Mouse (Mus musculus) stomach, postnatal 0 days (tissue): ENCODE results near the gene Csdc2.

Experiments used
- CTCF ChIP-seq: IDR thresholded peaks from 2 replicates; pipeline ENCODE4 v1.5.1; 2016; ENCODE audit warnings: antibody characterized with exemption, low read depth, mild to moderate bottlenecking, moderate library complexity
- EP300 ChIP-seq: optimal IDR thresholded peaks from 2 replicates; pipeline ENCODE3; 2016; ENCODE audit warnings: antibody characterized with exemption

DNA sequence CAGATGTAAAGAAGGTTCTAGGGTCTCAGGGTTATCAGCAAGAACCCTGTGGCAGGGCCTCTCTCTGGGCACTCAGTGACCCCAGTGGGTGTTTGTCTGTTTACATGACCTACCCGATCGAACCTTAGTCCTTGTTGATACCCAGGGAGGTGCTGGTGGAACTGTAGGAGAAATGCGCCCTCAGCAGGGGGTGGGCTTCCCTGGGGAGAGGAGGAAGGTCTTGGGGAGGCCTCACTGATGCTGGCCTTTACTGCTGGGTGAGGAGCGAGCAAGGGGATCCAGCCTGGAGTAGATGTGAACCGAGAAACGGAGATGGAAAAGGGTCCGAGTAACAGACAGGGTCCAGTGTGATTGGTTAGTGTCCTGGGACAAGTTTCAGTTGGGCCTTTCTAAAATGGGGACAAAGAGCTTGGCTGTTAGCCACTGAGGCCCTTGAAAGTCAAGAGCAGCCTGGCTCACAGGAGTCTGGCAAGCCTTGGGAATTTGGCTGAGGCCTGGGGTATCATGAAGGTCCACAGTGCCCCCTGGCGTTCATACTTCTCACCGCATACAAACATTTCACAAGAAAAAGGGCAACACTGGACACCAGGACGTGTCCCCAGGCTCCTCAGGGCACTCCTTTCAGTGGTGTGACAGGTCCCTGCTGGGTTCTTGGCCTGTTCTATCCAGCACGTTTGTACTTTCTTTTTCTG is 53.0 kb downstream of the Csdc2 start:
- peak; percentile 92 for TF ChIP-seq CTCF
- no peak for TF ChIP-seq EP300
